ENCODE assay signal across 19 mouse cellular contexts in genomic region chr9:9001170-9001569, GRCm38 (mm10). TPM values are rescaled to one million over a fixed set of nuclear protein-coding genes. Genes with fewer than 3 reads are reported as not detected.
A peak's percentile ranks its signal among the peaks of the same experiment; 100 is the strongest.
DNase-seq lines count a peak whose midpoint lies in the region; ATAC-seq and TF ChIP-seq lines count a peak whose summit lies in the region.
"Had no signal": no experiment of that assay in that cellular context is flagged by ENCODE, and none has a peak within 500 bp of the region (broad histone marks: within the 10 kb centered on the region; RNA-seq: fewer than 3 reads in every experiment).

No protein-coding gene starts in this region.

- peak; percentile 39 for DNase-seq in forebrain, embryonic 14.5 days (ENCODE audit: low spot score)
- DNase-seq in layer of hippocampus, adult 9-10 months (ENCODE audit: low spot score): peak; percentile 7
- no peak for DNase-seq in layer of hippocampus, adult 8-10 months (ENCODE audit: low spot score in 2 of 2)
- DNase-seq in 3T3-L1 (ENCODE audit: low read depth, low spot score): peak; percentile 45
- DNase-seq in Patski (ENCODE audit: low read depth, low spot score): no peak
- no peak for DNase-seq in spleen, adult 12 weeks (ENCODE audit: low spot score)
- no peak for DNase-seq in heart, postnatal 4 days
- DNase-seq: adrenal gland, postnatal 10 days; gastrocnemius, postnatal 36 days; kidney, postnatal 10 days; liver, embryonic 13.5 days; right cerebral cortex, postnatal 4 days; thymus, postnatal 36 days had no signal

- H3K4me3 ChIP-seq in forebrain, embryonic 14.5 days (ENCODE audit: low read depth, low read length): no peak overlapping the region
- no peak overlapping the region for H3K4me3 ChIP-seq in forebrain, embryonic 13.5 days
- H3K4me3 ChIP-seq: forebrain, embryonic 10.5 days; heart, embryonic 15.5 days; liver, embryonic 13.5 days had no signal

- no peaks in the 10 kb centered on the region for H3K27me3 ChIP-seq in forebrain, embryonic 14.5 days (replicated peaks; ENCODE audit: control insufficient read depth, insufficient read depth, low read length)
- H3K27me3 ChIP-seq in forebrain, embryonic 13.5 days: no peaks in the 10 kb centered on the region
- no peaks in the 10 kb centered on the region for H3K27me3 ChIP-seq in Patski
- H3K27me3 ChIP-seq: heart, embryonic 15.5 days; liver, embryonic 13.5 days had no signal

- H3K9ac ChIP-seq in forebrain, embryonic 14.5 days (ENCODE audit: low read length): no peak overlapping the region
- no peak overlapping the region for H3K9ac ChIP-seq in forebrain, embryonic 13.5 days
- H3K9ac ChIP-seq: heart, embryonic 15.5 days; liver, embryonic 13.5 days had no signal

- TF ChIP-seq CTCF in Patski (IDR thresholded peaks at IDR 0.05): peak; percentile 33

- no peaks in the 10 kb centered on the region for H3K36me3 ChIP-seq in forebrain, embryonic 14.5 days (ENCODE audit: control insufficient read depth, insufficient read depth, low read length)
- peaks cover 8% of the 10 kb centered on the region for H3K36me3 ChIP-seq in forebrain, embryonic 13.5 days (ENCODE audit: poor library complexity, severe bottlenecking)
- H3K36me3 ChIP-seq: heart, embryonic 15.5 days; liver, embryonic 13.5 days had no signal

- in situ Hi-C loops in Patski (cut with MboI; ENCODE audit: low pct_unique_long_range_greater_than_20kb): no loop called here

- H3K9me3 ChIP-seq in forebrain, embryonic 14.5 days (replicated peaks; ENCODE audit: control insufficient read depth, low read length): no peaks in the 10 kb centered on the region
- H3K9me3 ChIP-seq in forebrain, embryonic 13.5 days (replicated peaks): no peaks in the 10 kb centered on the region
- H3K9me3 ChIP-seq: forebrain, embryonic 10.5 days; heart, embryonic 15.5 days; liver, embryonic 13.5 days had no signal

- H3K27ac ChIP-seq in forebrain, embryonic 14.5 days (ENCODE audit: low read depth, low read length): no peak overlapping the region
- no peak overlapping the region for H3K27ac ChIP-seq in forebrain, embryonic 13.5 days
- H3K27ac ChIP-seq: forebrain, embryonic 10.5 days; heart, embryonic 15.5 days; liver, embryonic 13.5 days had no signal

- no peaks in the 10 kb centered on the region for H3K4me1 ChIP-seq in forebrain, embryonic 14.5 days (ENCODE audit: control insufficient read depth, insufficient read depth, low read length)
- no peaks in the 10 kb centered on the region for H3K4me1 ChIP-seq in forebrain, embryonic 13.5 days
- H3K4me1 ChIP-seq: forebrain, embryonic 10.5 days; heart, embryonic 15.5 days; liver, embryonic 13.5 days had no signal

- CTCF ChIA-PET in Patski (lab: Charles Lee): interaction anchor here (1.1 kb wide), 1 partner anchor 11 kb away, joined by 3 read pairs; no protein-coding TSS in a partner anchor

- POLR2A ChIA-PET in Patski (lab: Charles Lee): no interaction called here

- no peak for ATAC-seq in forebrain, embryonic 14.5 days
- ATAC-seq in forebrain, embryonic 13.5 days: no peak
- ATAC-seq in Patski: no peak
- ATAC-seq: hindbrain, embryonic 16.5 days had no signal

- no peak overlapping the region for H3K4me2 ChIP-seq in forebrain, embryonic 14.5 days (ENCODE audit: low read length)
- H3K4me2 ChIP-seq in forebrain, embryonic 13.5 days: no peak overlapping the region
- H3K4me2 ChIP-seq: heart, embryonic 15.5 days; liver, embryonic 13.5 days had no signal

RNA-seq across cellular contexts. Expression of gene Gm16485, which starts 29.6 kb away (rescaled TPM):
- polyA plus RNA-seq in forebrain, embryonic 14.5 days (2014; fragmentation: Nextera tagmentation; extraction: Ambion mirVana): 0.14 TPM in 1 of 2 replicates, not detected in the other
- 0.10 and 0.24 TPM in 2 replicates for polyA plus RNA-seq in forebrain, embryonic 13.5 days (2015; fragmentation: Nextera tagmentation; extraction: Ambion mirVana)
- total RNA-seq in layer of hippocampus, adult 8-10 months (2022): 1 to 10 TPM; 7.3 to 9.5 (median 8.3) TPM
- not detected for polyA plus RNA-seq in Patski (2021)
- total RNA-seq in heart, postnatal 4 days (2021): not detected
- total RNA-seq: adrenal gland, postnatal 10 days; gastrocnemius, postnatal 36 days; megakaryocyte progenitor cell, adult 5-6 weeks; neutrophil, adult 5-6 weeks had no signal
- polyA plus RNA-seq: forebrain, embryonic 10.5 days; heart, embryonic 15.5 days; liver, embryonic 13.5 days had no signal

Comparison
In these comparisons a context has a peak if more than half of its experiments do, and no peak if none do; other contexts are left out.
1. DNase-seq: peak in forebrain, embryonic 14.5 days (single experiment), layer of hippocampus, adult 9-10 months (single experiment) and 3T3-L1 (single experiment); none in layer of hippocampus, adult 8-10 months (0 of 2), Patski (single experiment), spleen, adult 12 weeks (single experiment) and heart, postnatal 4 days (single experiment).